ENCODE assay signal across 13 mouse cellular contexts in the genomic region with DNA sequence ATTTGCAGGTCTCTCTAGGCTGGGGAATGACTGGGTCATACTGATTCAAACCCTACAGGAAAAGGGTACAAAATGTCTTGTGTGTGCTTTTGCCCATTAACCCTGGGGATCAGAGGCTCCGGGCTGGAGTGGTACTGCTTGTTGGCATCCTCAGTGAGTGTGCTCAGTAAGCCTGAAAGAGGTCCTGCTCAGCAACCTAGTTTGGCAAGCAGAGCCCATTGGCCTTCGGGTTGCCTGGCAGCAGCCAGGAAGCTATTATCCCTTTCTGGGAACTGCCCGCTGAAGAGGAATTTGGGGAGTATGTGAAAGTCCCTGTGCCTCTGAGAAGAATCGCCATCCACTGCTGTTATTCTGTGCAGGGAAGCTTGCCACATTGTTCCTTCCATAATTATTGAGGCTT.
DNase-seq lines count a peak whose midpoint lies in the region; ATAC-seq and TF ChIP-seq lines count a peak whose summit lies in the region.
"Had no signal": no experiment of that assay in that cellular context is flagged by ENCODE, and none has a peak within 500 bp of the region (broad histone marks: within the 10 kb centered on the region; RNA-seq: fewer than 3 reads in every experiment).

No protein-coding gene starts in this region.

- H3K9me3 ChIP-seq in hindbrain, embryonic 13.5 days: no peaks in the 10 kb centered on the region
- H3K9me3 ChIP-seq in hindbrain, embryonic 11.5 days (ENCODE audit: control insufficient read depth, low read length): no peaks in the 10 kb centered on the region
- H3K9me3 ChIP-seq: midbrain, embryonic 12.5 days had no signal

- H3K27ac ChIP-seq in hindbrain, embryonic 13.5 days: peak overlapping the region; percentile 72
- no peak overlapping the region for H3K27ac ChIP-seq in hindbrain, embryonic 11.5 days (ENCODE audit: low read depth, low read length)
- 0 out of 2 replicates have a peak overlapping the region, but pooled peaks have one; percentile 11 for H3K27ac ChIP-seq in cortical plate, adult 2 months (ENCODE audit: insufficient read depth, low read length)
- H3K27ac ChIP-seq: heart, adult 2 months; midbrain, embryonic 12.5 days had no signal

- no peak for TF ChIP-seq POLR2A in cortical plate, adult 2 months (IDR thresholded peaks at IDR 0.05; ENCODE audit: extremely low read depth, insufficient read depth, low read length)

- H3K27me3 ChIP-seq in hindbrain, embryonic 13.5 days: no peaks in the 10 kb centered on the region
- H3K27me3 ChIP-seq in hindbrain, embryonic 11.5 days (ENCODE audit: control insufficient read depth, insufficient read depth, low read length): no peaks in the 10 kb centered on the region
- H3K27me3 ChIP-seq: midbrain, embryonic 12.5 days had no signal

- no peak for DNase-seq in hindbrain, embryonic 11.5 days (ENCODE audit: low spot score)
- peak; percentile 45 for DNase-seq in Muller cell, postnatal 12 days (ENCODE audit: inconsistent ontology term)
- peak; percentile 31 to 58 for DNase-seq in layer of hippocampus, postnatal 14 days (ENCODE audit: low spot score in 2 of 2)
- DNase-seq in embryo, embryonic 11 days: no peak
- DNase-seq in heart, postnatal 14 days: no peak
- no peak for DNase-seq in lung, postnatal 14 days
- DNase-seq: cerebellum, adult 8-10 months; heart, adult 2 months; kidney, adult 18-20 months had no signal

- peaks cover 26% of the 10 kb centered on the region for H3K4me1 ChIP-seq in hindbrain, embryonic 13.5 days (replicated peaks)
- no peaks in the 10 kb centered on the region for H3K4me1 ChIP-seq in hindbrain, embryonic 11.5 days (replicated peaks; ENCODE audit: control insufficient read depth, insufficient read depth, low read length)
- H3K4me1 ChIP-seq in cortical plate, adult 2 months (ENCODE audit: control insufficient read depth, insufficient read depth, low read length): peaks cover 2% of the 10 kb centered on the region; the same call in 1 of the 2 replicates

- WGBS in hindbrain, embryonic 13.5 days: 63% methylated on average over 4 of the region's 4 CpGs
- 80% methylated on average over 4 of the region's 4 CpGs for WGBS in hindbrain, embryonic 11.5 days

- ATAC-seq in hindbrain, embryonic 13.5 days (ENCODE audit: low FRiP score): peak; percentile 71
- no peak for ATAC-seq in hindbrain, embryonic 11.5 days (ENCODE audit: low FRiP score)
- ATAC-seq: CD4-positive, CD25-positive, alpha-beta regulatory T cell, adult 4 months had no signal

- 0 out of 2 replicates have a peak overlapping the region, but pooled peaks have one; percentile 8 for H3K4me2 ChIP-seq in hindbrain, embryonic 13.5 days
- no peak overlapping the region for H3K4me2 ChIP-seq in hindbrain, embryonic 11.5 days (replicated peaks; ENCODE audit: low read depth, low read length)
- H3K4me2 ChIP-seq: midbrain, embryonic 12.5 days had no signal

- TF ChIP-seq CTCF in cortical plate, adult 2 months (IDR thresholded peaks at IDR 0.05; ENCODE audit: extremely low read depth, insufficient read depth, low read length): no peak

- intact Hi-C loops in heart, postnatal 14 days (cut with DNase I): no loop called here

- no peak overlapping the region for H3K9ac ChIP-seq in hindbrain, embryonic 13.5 days
- H3K9ac ChIP-seq in hindbrain, embryonic 11.5 days (ENCODE audit: low read depth, low read length): no peak overlapping the region
- H3K9ac ChIP-seq: midbrain, embryonic 12.5 days had no signal

- H3K4me3 ChIP-seq in hindbrain, embryonic 13.5 days: no peak overlapping the region
- H3K4me3 ChIP-seq in hindbrain, embryonic 11.5 days (ENCODE audit: low read depth, low read length): no peak overlapping the region
- H3K4me3 ChIP-seq in cortical plate, adult 2 months (ENCODE audit: insufficient read depth, low read length): no peak overlapping the region
- H3K4me3 ChIP-seq: heart, adult 2 months; midbrain, embryonic 12.5 days had no signal

- no peaks in the 10 kb centered on the region for H3K36me3 ChIP-seq in hindbrain, embryonic 13.5 days
- no peaks in the 10 kb centered on the region for H3K36me3 ChIP-seq in hindbrain, embryonic 11.5 days (ENCODE audit: control insufficient read depth, insufficient read depth, low read length)
- H3K36me3 ChIP-seq: midbrain, embryonic 12.5 days had no signal

Comparison
In these comparisons a context has a peak if more than half of its experiments do, and no peak if none do; other contexts are left out.
1. DNase-seq: peak in Muller cell, postnatal 12 days (single experiment) and layer of hippocampus, postnatal 14 days (2 of 2); none in hindbrain, embryonic 11.5 days (single experiment), embryo, embryonic 11 days (single experiment), heart, postnatal 14 days (0 of 2) and lung, postnatal 14 days (single experiment).